Mouse (Mus musculus) Patski (cell line): ENCODE measurements around the gene Gm45623. TPM values are rescaled to one million over a fixed set of nuclear protein-coding genes. Genes with fewer than 3 reads are reported as not detected.

Experiments used
- ATAC-seq: fragments of 100-300 bp; one replicate; pipeline ENCODE4 v1.8.0; 2021
- CTCF ChIA-PET: fragments of 350-600 bp; sonication (Branson Sonifier 250); formaldehyde crosslinking; loops from one replicate; lab custom pipeline; 2022; ENCODE audit warnings: inconsistent platforms; lab: Charles Lee
- POLR2A ChIA-PET: fragments of 350-600 bp; sonication (Branson Sonifier 250); formaldehyde crosslinking; loops from one replicate; lab custom pipeline; 2022; ENCODE audit warnings: antibody characterized with exemption, inconsistent platforms; lab: Charles Lee
- DNase-seq: peaks from one replicate; pipeline ENCODE4 v3.0.0-alpha.2; 2011; ENCODE audit warnings: low read depth, low spot score
- H3K27me3 ChIP-seq: fragments of 371-371 bp; one replicate; pipeline ENCODE4 v1.5.1; 2021
- CTCF ChIP-seq: fragments of 100-300 bp; IDR thresholded peaks from one replicate; pipeline ENCODE4 v1.5.1; 2021
- in situ Hi-C: fragments of 300-500 bp; cut with MboI; formaldehyde crosslinking; loops from 3 replicates; pipeline ENCODE4 v1.11.1; 2018; ENCODE audit warnings: low pct_unique_long_range_greater_than_20kb, mixed read lengths
- polyA plus RNA-seq: library from polyadenylated mRNA; unstranded; gene quantifications from one replicate; pipeline ENCODE4 v1.2.3, GENCODE M21; 2021

Gene Gm45623
- polyA plus RNA-seq, 1 experiment from 2014 or later: not detected

DNA sequence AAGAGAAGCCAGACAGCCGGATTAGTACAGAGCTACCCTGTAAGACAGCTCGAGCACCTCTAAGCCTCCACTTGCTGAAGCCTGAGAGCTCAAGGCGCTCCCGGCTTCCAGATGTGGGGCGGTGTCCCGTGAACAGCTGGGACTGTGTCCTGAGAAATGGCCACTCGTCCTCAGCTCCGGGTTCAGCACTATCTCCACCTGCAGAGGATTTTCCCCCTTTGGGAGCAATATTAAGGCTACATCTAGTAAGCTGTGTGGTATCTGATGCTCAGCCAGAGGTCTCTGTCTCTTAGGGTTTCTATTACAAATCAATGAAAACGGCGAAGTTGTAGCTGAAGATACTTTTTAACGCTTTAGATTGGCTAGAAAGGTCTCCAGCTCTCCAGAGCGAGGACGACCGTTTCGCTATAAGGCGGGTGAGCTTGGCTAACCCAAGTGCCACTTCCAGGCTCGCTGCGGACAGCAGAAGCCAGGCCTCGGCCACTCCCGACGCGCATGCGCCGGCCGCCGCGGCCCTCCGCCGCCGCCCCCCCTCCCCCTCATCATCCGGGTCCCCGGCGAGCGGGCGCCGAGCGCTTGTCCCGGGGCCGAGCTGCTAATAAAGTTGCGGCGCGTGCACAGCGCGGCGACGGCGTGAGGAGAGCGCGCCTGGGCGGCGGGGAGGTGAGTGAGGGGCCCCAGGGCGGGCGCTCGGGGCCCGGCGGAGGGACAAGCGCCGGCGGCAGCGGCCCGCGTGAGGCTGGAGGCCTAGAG is 51.0 kb downstream of the Gm45623 start, which contains the start of gene Smad5:
Smad5 (plus strand) TSS at position 542 of the 753 bp plus-strand sequence.
- DNase-seq (no peak), ATAC-seq (peak; percentile 78)
- in situ Hi-C loops: no loop called here
- H3K27me3 ChIP-seq: no peaks in the 10 kb centered on the region
- CTCF ChIA-PET: interaction anchor here (1.0 kb wide), 1 partner anchor 24 kb away, joined by 3 read pairs; no protein-coding TSS in a partner anchor
- TF ChIP-seq CTCF: no peak
- POLR2A ChIA-PET: interaction anchor here (0.9 kb wide), 1 partner anchor 21 kb away, joined by 3 read pairs; no protein-coding TSS in a partner anchor

Other genes with a start within 250 kb of the Gm45623 start
- gene Fbxl21, start 231.4 kb downstream of the Gm45623 start, polyA plus RNA-seq: 3.8 TPM
- gene Lect2, start 205.3 kb downstream of the Gm45623 start, polyA plus RNA-seq: not detected
- 0.04 TPM for gene Tgfbi, start 144.3 kb downstream of the Gm45623 start, polyA plus RNA-seq
- 33.4 TPM for gene Smad5, start 50.8 kb downstream of the Gm45623 start, polyA plus RNA-seq
- not detected for gene Trpc7, start 142.2 kb upstream of the Gm45623 start, polyA plus RNA-seq